Mouse (Mus musculus) lung, postnatal 0 days (tissue): ENCODE measurements around the gene Rita1.
A peak's percentile ranks its signal among the peaks of the same experiment; 100 is the strongest.

ENCODE experiments used
- CTCF ChIP-seq: IDR thresholded peaks from 2 replicates; pipeline ENCODE4 v1.5.1; 2016; ENCODE audit warnings: antibody characterized with exemption, mild to moderate bottlenecking
- EP300 ChIP-seq: IDR thresholded peaks from 2 replicates; pipeline ENCODE4 v1.6.1; 2016; ENCODE audit warnings: antibody characterized with exemption, mild to moderate bottlenecking, control low read depth

- TF ChIP-seq CTCF: peak; percentile 92
- TF ChIP-seq EP300: no peak
These were observed 6.7 kb downstream of the Rita1 start for GRCm38 (mm10) chr5:120605688-120606087.
